Mouse (Mus musculus): ENCODE measurements around the gene Zfp609. TPM values are rescaled to one million over a fixed set of nuclear protein-coding genes. Genes with fewer than 3 reads are reported as not detected.

The Zfp609 gene
- total RNA-seq (2021), result 10 to 100 TPM; 30.4 to 36.1 TPM
- long read RNA-seq, experiment 1, partial matches to known transcripts, result 2 of 4 reads
- long read RNA-seq, experiment 1, other reads (novel, unspliced or antisense), result 2 of 4 reads
- long read RNA-seq, experiment 2, partial matches to known transcripts, result 0 of 1 reads
- long read RNA-seq, experiment 2, other reads (novel, unspliced or antisense), result 1 of 1 reads

DNA sequence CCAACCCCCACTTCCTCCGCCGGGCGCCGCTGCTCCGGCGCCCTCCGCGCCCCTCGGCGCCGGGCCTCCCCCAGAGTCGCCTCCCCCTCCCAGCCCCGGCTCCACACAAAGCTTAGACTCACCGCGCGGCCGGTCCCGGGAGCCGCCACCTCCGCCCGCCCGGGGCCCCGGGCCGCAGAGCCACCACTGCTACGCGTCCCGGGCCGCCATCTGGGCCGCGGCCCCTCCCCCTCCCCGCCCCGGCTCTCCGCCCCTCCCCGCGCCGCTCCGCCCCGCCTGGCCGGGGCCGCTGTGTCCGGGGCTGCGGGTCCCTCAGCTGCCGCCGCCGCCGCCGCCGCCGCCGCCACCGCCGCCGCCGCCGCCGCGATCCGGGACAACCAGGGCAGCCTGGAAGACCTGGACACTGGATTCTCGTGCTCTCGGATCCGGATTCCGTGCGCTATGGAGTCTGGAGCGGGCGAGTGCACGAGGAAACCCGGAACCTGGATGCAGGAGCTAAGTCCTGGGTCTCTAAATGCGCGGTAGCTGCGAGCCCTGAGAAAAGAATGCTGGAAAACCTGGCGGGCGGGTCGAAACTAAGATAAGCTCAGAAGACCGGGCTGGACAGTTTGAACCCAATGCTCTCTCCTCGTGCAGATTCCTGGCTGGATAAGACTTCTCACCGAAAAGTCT is at the start of gene Zfp609:
TSS of gene Zfp609 (minus strand) at position 221 of the 672 bp plus-strand sequence.
- DNase-seq, result peak; percentile 98

DNA sequence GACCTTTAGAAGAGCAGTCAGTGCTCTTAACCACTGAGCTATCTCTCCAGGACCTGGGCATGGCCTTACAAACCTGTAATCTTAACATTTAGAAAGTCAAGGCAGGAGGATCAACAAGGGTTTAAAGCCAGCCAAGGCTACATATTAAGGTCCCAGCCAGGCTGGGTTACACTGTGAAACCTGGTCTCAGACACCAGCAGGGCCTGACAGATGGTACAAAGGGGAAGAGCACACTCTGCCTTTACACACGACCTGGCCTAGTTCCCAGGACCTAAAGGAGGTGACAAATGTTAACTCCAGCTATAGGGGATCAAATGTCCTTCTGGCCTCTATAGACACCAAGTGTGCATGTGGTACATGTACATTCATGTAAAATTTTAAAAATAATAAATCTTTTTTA is 32.3 kb upstream of the Zfp609 start:
- DNase-seq, result no peak

DNA sequence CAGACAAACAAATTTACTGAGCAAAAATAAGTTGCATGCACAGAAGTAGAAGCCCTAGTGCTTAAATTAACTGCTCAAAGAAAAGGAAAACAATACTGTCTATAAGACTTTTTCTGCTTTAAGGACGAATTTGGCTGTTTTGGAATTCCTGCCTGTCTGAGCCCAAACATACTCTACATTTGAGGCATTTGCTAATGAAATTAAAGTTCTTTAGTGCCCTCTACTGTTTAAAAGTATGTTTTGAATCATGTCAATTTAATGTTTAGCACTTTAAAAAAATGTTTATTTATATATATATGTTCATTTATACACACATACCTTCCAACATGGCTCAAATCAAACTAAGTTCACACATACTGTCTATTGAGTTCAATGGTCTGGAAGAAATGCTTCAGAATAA is 22.8 kb upstream of the Zfp609 start:
- no peak for DNase-seq

DNA sequence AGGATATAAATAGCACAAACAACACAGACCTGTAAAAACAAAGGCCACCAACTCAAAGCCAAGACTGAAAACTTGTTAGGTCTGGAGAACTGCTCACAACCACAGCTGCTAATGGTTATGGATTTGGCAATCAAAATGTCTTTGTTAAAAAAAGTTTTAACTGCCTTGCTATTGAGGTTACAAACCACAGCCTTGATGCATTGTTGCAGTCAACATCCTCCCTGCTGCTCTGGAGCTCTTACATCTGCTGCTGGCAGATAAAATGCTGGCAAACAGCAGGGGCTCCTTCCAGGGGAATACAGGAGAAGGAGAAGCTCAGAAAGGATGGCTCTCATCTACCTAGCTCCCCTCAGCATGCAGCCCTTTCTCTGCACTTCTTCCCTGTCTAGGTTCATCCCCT is 20.8 kb upstream of the Zfp609 start:
- DNase-seq, result no peak

DNA sequence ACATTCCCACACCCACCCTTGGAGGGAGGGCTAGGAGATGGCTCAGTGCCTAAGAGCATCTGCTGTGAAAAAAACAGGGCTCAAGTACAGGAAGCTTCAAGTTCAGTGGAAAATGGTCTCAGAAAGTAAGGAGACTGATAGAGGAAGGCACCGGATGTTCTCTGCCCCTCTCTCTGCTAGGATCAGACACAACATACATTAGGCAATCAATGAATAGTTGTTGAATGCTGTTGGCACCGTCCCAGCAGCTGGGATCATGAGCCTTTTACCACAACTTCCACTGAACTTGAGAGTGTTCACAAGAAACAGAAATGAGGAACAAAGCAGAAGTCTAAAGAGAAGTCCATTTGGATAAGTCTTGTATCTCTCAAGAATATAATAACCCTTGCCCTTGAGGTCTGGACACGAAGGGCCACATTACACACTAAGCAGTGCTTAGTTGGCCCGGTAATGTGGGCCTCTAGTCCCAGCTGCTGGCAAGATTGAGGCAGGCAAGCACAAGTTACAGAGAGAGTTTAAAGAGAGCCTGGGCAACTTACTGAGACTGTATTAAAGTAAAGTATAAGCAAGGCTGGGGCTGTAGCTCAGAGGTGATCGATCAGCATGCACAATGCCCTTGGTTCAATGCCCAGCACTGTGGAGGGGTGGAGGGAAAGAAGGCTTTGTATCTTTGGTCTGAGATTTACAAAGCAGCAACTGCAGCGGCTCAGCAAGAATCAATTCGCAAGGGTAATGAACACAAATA is 17.2 kb upstream of the Zfp609 start:
- DNase-seq, result peak; percentile 35

DNA sequence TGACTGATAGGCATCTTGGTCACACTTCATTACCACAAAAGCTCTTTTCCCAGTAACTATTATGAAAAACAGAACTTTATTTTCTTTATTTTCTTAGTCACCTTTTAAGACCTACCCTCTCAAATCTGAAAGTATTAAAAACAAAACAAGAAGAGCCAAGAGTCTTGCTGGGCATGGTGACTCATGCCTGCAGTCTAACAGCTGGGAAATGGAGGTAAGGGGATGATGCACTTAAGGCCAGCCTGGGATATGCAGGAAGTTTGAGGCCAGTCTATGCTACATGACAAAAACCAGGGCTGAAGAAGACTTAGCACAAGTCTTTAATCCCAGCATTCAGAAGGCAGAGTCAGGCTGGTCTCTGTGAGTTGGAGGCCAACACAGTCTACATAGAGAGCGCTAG is 12.5 kb upstream of the Zfp609 start:
- DNase-seq, result no peak

DNA sequence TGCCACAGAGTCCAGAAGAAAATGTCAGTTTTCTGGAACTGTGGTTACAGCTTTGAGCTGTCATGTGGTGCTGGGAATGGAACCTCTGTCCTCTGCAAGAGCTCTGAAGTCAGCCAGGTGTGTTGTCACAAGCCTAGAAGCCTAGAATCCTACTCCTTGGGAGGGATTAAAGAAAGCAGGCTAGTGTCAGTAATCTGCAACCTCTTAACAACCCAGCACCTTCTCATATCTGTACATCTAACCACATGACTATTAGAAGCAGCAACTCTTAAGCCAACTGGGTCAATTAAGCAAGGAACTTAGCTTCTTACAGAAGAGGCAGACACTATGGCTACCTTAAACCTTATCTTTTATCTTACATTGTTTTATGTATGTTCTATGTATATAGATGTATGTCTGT is 9.6 kb upstream of the Zfp609 start:
- DNase-seq, result no peak

DNA sequence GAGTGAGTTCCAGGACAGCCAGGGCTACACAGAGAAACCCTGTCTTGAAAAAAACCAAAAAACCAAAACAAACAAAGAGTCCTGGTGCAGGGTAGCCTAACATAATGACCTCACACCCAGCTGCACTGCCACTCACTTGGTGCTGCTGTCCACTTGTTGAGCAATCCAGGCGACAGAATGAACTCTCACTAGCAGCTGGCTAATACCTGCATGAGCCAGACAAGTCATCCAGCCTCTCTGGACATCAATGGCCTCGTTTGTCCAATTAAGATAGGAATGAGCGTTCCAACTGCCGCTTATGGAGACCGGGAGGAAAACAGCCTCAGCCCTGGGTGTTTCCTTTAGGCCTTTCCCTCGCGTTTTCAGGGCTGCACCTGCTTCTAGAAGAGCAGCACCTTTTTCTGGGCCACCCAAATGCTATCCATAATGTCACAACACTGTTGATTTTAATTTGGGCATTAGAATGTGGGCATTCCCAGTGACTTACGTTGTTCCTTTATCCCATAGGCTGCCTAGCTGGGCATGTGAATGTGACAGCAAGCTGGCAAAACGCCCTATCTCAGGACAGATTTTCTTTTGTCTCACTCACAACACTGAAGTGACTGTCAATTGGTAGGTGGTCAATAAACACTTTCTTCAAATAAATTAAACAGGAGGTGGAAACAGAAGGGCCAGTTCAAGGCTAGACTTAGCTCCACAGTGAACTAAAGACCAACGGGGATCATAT is 7.4 kb upstream of the Zfp609 start:
- no peak for DNase-seq

DNA sequence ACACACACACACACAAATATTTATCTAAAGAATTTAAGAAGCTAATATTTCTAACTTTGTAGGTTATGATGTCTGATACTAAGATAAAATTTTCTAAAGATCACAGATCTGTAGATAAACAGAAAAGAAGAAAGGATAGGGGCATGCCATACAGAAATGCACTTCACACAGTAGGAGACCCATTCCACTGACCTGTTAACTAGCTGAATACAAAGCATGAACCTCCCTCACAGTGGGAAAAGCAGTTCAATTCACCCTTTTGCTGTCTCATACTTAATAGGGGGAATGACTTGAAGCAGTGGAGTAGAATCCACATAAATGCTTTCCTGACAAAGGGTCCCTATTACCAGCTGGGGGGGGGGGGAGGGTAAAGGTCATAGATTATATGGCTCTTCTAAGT is 6.3 kb upstream of the Zfp609 start:
- DNase-seq, result no peak

DNA sequence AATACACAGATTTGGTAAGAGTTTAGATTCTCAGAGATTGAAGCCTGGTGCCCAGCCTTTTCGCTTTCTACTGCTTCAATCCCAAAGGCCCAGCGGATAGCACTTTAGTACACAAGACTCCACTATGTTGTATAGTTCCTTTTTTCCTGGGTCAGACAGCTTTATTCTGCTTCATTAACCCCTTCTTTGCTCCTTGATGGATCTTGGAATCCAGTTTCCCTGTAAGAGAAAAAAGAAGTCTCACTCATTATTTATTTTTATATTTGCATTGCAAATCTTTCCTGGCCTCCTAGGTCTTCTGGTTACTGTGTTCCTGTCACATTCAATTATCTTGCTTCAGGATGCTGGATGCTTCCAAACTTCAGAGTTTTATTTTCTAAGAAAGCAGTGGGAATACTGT is 5.9 kb upstream of the Zfp609 start:
- DNase-seq, result no peak

DNA sequence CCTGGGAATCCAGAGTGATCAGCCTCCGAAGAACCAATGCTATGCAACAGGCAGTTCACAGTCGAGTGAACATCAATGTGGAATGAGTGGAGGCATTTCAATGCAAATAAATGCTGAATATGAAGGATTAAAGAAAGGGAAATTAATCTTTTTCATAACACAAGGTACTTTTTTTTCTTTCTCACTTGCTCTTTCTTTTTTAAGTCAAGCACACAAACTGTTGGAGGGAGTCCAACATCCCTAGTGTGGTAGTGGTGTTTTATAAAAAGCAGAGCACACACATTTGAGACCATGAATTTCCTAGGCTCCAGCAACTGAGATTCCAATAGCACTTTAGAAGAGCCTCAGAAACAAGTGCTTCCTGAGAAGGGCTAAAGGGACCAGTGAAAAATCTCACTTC is 4.7 kb upstream of the Zfp609 start:
- no peak for DNase-seq

DNA sequence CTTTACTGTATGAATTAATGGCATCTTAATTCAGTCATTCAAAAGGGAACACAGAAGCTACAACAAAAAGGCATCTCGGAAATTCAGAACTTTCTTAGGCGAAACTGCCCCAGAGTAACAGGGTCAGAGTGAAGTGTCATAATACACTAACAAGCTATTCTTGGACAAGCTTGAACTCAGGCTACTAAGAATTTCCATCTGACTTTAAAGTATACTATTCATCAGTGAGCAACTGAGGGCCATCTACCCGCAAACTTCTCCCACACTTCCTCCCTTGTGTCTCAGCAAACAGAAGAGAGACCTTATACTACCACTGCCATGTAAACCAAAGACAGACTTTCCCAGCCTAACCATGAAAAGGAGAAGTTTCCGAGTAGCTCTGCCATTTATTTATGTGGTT is 3.8 kb upstream of the Zfp609 start:
- no peak for DNase-seq

DNA sequence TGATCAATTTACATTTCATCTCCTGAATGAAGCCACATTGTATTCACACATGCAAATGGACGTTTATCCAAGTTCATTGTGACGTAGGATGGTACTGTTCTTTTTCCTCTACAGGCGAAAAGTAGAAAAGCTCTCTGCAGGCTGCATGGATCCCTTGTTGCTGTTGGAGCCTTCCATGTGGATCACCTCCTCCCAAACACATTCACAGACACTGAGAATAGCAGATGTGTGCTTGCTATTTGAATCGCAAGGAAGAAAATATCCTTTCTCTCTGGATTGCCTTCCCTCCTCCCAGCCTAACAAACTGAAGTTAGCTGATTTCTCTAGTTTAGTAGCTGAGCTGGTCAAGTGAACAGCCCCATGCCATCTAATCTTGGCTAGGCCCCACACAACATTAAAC is 2.9 kb upstream of the Zfp609 start:
- DNase-seq, result no peak

DNA sequence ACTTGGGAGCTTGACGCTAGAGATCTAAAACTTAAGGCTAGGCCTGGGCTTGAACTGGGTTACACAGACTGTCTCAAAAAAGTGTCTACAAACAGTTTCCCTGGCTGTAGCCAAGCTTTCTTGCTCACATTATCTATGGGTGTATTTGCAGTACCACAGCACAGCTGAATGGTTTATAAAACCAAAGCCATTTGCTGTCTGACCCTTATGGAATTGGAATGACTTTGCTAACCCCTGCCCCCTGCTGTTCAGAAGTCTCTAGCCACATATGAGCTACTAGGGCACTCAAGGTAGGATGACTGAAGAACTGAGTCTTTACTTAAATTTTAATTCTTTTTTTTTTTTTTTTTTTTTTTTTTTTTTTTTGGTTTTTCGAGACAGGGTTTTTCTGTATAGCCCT is 2.0 kb upstream of the Zfp609 start:
- DNase-seq, result peak; percentile 76

DNA sequence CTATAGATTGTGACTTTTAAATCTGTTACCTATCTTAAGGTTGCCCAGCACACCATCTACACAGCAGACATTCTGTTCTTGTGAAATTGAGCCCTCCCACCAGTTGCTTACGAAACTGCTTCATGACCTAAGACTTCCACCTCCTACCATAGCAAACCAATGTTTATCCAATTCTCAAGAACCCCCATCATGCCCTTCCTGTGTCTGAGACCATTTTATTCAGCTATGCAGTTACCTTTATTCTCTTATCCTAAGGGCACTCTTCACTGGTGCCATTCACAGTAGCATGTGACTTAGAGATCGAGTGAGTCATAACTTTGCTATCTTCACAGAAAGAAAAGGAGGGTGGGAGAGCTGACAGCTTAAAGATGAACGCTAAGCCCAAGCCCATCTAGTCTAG is 1.1 kb upstream of the Zfp609 start:
- DNase-seq, result no peak

DNA sequence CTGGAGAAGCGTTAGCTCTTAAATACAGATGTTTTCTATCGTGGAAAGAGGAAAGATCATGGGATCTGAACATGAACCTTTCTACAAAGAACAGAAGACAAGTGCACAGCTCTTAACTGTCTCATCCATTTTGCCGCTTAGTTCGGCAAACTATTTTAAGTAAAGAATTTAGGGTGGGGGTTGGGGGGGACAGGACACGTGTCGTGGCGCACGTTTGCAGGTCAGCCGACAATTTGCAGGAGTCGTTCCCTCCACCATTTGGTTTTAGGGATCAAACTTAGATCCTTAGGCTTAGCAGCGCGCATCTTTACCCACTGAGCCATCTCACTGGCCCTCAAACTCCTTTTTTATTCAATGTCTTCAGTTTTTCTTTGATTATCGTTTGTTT is 646 bp upstream of the Zfp609 start:
- no peak for DNase-seq

DNA sequence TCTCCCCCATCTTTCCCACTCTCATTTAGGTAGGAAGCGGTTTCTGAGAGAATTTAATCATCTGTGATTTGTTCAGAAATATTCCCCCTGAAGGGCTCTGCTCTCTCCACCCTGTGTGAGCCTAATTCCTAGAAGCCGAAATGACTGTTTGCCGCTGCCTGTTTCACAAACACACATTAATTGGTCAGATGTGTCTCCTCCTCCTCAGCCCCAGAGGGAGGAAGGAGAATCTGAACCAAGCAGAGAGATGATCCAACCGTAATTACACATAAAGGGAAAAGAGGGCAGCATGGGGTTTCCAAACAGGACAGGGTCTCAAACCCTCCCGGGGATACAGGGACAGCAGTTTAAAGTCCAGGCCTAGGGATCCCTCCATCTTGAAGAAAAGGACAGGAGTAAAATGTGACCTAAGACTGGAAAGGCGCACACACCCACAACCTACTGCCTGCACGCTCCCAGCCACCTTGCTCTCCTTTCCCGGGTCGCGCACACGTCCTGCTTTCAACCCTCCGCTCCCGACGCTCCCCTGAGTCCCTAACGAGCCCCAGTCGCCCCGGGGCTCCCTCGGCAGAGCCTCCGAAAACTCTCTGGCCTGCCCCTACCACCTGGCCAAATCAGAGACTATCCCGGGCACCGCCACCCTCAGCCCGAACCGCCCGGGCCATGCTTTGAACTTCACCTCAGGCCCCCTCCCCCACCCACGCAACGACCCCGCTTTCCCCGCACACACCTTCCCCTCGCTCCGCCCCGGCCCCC is 598 bp downstream of the Zfp609 start:
- DNase-seq, result peak; percentile 63

DNA sequence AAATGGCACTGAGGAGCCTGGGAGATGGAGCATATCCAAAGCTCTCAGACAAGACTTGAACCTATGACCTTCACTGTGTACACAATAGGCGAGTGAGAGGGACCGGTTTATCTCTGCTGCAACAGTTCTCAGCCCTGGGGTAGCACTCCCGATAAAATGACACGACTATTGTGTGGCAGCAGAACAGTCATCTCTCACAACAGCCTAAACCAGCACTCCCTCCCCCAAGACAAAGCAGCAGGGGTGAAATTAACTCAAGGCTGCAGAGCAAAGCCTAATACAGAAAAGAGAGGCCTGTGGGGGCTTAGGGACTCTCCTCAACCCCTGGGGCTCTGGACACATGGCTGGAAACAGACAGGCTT is 1.2 kb downstream of the Zfp609 start:
- peak; percentile 15 for DNase-seq

DNA sequence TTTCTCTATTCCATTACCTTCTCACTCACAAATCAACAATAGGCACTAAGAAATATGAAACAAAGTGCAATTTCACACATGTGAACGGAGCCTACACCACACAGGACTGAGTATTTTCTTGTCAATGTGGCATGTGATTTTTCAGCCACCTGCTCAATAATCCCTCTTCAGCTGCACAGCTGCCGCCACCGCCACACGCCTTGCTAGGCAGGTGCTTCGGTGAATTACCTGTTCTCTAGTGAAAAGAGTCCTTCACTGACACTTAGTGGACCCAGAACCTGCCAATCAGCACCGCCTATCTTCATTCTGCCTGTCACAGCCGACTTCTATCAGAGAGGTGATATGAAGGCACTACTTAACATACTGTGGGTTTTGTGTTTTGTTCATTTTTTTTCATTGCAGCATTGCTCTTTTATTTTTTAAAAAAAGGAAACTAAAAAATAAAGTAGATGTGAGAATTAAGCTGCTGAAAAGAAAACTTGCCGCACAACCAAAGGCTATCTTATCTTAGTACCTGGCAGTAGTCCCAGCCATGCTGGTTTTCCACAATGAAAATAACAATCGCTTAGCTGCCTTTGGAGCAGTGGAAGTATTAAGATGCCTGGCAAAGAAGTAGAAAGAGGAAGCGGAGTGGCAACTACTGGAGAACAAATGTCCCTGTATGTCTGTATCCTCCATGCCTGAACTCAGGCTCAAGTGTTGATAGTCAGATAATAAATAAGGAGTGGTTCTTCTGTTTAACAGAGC is 3.5 kb downstream of the Zfp609 start:
- peak; percentile 35 for DNase-seq

DNA sequence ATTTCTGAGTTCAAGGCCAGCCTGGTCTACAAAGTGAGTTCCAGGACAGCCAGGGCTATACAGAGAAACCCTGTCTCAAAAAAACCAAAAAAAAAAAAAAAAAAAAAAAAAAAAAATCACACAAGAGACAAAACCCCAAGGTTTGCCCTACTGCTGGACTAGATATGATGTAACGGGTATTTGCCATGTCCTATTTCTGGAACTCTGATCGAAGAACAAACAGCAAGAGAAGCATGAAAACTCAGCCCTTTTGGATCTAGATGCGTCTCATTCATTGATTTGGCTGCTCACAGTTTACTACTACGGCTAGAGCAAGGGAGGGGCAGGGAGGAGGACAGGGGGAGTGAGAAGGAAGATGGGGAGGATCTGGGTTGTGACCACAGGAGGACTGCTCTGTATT is 5.4 kb downstream of the Zfp609 start:
- DNase-seq, result no peak

DNA sequence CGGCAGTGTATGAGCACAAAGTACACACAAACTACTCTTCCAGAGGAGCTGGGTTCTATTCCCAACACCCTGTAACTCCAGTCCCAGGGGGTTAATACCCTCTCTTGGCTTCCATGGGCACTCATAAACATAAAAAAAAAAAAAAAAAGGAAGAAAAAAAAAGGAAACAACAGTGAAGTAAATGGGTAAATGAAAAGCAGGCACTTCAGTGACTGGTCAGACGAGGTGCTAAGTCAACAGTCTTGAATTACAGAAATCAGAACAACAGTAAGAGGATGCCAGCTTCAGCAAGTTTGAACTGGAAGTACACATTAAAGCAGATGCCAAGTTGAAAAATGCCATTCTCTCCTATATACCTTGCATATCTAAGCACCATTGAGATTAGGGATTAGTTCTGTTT is 7.1 kb downstream of the Zfp609 start:
- no peak for DNase-seq

DNA sequence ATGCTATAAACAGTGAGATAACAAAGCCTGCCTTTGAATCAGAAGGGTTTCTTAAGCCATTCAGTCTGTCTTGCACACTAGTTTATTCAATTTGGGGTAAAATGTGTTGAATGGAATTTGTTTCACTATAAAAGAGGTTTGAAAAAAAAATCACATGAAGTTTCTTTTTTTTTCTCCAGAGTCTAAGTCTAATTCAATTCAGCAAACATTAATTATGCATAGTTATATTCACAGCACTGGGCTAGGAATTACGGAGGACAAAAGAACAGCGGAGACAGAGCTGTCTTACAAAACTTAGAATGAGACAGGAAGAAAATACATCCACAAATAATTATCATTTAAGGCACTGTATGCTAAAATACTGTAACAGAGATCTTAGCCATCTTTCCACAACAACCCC is 9.0 kb downstream of the Zfp609 start:
- no peak for DNase-seq

All from adrenal gland, postnatal 10 days (tissue).